Mouse (Mus musculus): Measurements from ENCODE around the gene Mbd5. TPM values are rescaled to one million over a fixed set of nuclear protein-coding genes. Genes with fewer than 3 reads are reported as not detected.

Mbd5 gene
- polyA plus RNA-seq, 1 experiment from 2014 or later: 5.4 TPM

DNA sequence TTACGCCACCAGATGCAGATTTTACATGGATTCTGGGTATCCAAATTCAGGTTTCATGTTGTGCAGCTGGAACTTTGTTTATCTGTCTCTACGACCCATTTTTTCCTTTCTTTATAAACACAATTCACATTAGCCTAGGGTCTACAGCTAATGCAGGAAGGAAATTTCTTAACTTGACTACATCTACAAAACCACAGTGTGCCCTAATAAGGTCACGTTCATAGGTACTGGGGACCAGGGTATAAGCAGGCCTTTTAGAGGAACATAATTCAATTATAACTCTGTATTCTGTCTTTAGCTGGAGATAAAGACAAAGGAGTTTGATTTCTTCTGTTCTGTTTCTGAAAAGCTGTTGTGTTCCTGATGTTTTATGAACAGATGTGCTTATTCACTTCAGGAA is 172.3 kb downstream of the Mbd5 start:
- TF ChIP-seq CTCF (IDR thresholded peaks at IDR 0.05; ENCODE audit: low read depth): no peak
- TF ChIP-seq EP300 (IDR thresholded peaks at IDR 0.05; ENCODE audit: low read depth): no peak
- Histone ChIP-seq H3K4me2 (ENCODE audit: low read depth, low read length) (no peak overlapping the region), H3K4me3 (ENCODE audit: low read depth, low read length) (no peak overlapping the region), H3K27me3 (ENCODE audit: insufficient read depth, low read length) (no peaks in the 10 kb centered on the region), H3K4me1 (ENCODE audit: insufficient read depth) (no peaks in the 10 kb centered on the region), H3K36me3 (replicated peaks; ENCODE audit: insufficient read depth, low read length) (peaks cover 4% of the 10 kb centered on the region), H3K27ac (ENCODE audit: low read depth) (no peak overlapping the region), H3K9ac (replicated peaks) (no peak overlapping the region), H3K9me3 (ENCODE audit: low read length) (no peaks in the 10 kb centered on the region)
- WGBS (ENCODE audit: insufficient replicate concordance): 76% methylated on average over 3 of the region's 3 CpGs
- ATAC-seq: no peak
- no peak for DNase-seq

DNA sequence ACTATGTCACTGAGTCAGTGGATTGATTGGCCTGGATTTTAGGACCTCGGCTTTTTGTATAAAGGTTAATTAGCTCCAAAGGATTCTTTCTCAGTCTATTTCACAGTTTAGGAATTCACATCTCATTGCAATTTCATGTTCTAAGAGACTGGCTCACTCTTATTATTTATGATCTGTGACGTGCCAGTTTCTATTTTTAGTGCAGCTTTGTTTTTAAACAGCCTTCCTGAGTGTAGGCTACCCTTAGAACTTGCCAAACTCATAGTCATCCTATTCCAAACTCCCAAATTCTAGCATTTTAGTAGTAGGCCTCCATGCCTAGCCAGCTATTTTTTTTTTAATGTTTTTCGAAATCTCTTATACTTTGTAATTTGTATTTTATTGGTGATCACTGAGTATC is 192.9 kb downstream of the Mbd5 start:
- DNase-seq: no peak
- WGBS (ENCODE audit: insufficient replicate concordance): 77% methylated on average over 3 of the region's 3 CpGs
- no peaks in the 10 kb centered on the region for H3K4me1 ChIP-seq (ENCODE audit: insufficient read depth)
- TF ChIP-seq CTCF (IDR thresholded peaks at IDR 0.05; ENCODE audit: low read depth) (no peak), EP300 (IDR thresholded peaks at IDR 0.05; ENCODE audit: low read depth) (no peak)
- H3K9ac ChIP-seq (replicated peaks): no peak overlapping the region
- no peak for ATAC-seq
- no peaks in the 10 kb centered on the region for H3K9me3 ChIP-seq (ENCODE audit: low read length)
- H3K4me2 ChIP-seq (ENCODE audit: low read depth, low read length): no peak overlapping the region
- H3K27ac ChIP-seq (ENCODE audit: low read depth): no peak overlapping the region
- no peaks in the 10 kb centered on the region for H3K27me3 ChIP-seq (ENCODE audit: insufficient read depth, low read length)
- H3K4me3 ChIP-seq (ENCODE audit: low read depth, low read length): no peak overlapping the region
- H3K36me3 ChIP-seq (replicated peaks; ENCODE audit: insufficient read depth, low read length): no peaks in the 10 kb centered on the region

DNA sequence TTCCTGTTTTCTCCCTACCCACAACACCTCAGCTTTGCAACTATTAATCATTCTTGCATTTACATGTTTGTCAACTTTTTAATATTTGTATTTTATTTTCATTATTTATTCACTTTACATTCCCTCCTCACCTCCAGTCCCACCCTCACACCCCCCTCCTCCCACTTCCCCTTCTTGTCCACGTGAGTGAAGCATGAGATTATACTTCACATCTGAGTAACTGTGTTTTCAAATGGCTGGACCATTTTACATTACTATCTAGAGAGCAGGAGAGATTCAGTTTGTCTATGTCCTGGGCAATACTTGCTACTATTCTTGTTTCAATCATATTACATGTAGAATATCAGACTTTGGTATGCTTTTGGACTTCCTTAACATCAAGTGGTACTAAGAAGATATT is 204.3 kb downstream of the Mbd5 start:
- Histone ChIP-seq H3K4me2 (ENCODE audit: low read depth, low read length) (no peak overlapping the region), H3K4me3 (ENCODE audit: low read depth, low read length) (no peak overlapping the region), H3K27me3 (ENCODE audit: insufficient read depth, low read length) (no peaks in the 10 kb centered on the region), H3K27ac (ENCODE audit: low read depth) (no peak overlapping the region), H3K4me1 (ENCODE audit: insufficient read depth) (no peaks in the 10 kb centered on the region), H3K9ac (replicated peaks) (no peak overlapping the region), H3K9me3 (ENCODE audit: low read length) (no peaks in the 10 kb centered on the region), H3K36me3 (replicated peaks; ENCODE audit: insufficient read depth, low read length) (peaks cover 3% of the 10 kb centered on the region; the same call in 1 of the 2 replicates)
- ATAC-seq (no peak), DNase-seq (no peak)
- WGBS (ENCODE audit: insufficient replicate concordance): 42% methylated on average over 1 of the region's 1 CpGs
- TF ChIP-seq EP300 (IDR thresholded peaks at IDR 0.05; ENCODE audit: low read depth): no peak

DNA sequence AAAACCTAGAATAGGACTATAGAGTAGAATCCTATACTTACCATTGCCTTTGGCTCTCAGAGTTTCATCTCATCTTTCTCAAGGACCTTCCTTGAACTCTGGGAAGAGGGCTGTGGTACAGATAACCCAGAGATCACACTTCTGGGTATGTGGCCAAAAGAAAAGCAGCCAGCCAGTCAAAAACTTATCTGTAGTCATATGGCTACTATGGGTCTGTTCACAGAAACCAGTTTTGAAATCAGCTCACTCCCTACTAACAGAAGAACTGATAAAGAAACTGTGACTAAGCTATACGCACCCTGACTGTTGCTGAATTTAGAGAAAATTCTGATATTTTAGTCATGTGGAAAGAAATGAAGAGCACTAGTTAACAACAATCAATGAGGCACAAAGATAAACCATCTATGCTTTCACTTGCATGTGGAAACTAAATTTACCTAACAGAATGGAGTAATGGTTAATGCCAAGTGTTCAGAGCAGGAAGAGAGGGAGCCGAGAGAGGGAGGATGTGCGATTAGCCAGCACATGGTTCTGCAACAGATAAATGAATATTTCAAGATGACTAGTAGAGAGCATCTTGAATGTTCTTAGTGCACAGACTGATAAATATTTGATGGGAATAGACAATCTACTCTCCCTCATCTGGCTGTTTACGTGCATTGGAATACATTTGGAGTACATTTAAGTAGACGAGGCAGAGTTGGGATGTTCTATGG is 211.1 kb downstream of the Mbd5 start:
- no peak for DNase-seq
- H3K4me1 ChIP-seq (ENCODE audit: insufficient read depth): no peaks in the 10 kb centered on the region
- no peaks in the 10 kb centered on the region for H3K27me3 ChIP-seq (ENCODE audit: insufficient read depth, low read length)
- no peak for ATAC-seq
- H3K27ac ChIP-seq (ENCODE audit: low read depth): no peak overlapping the region
- peaks cover 6% of the 10 kb centered on the region; the same call in 1 of the 2 replicates for H3K36me3 ChIP-seq (replicated peaks; ENCODE audit: insufficient read depth, low read length)
- no peak overlapping the region for H3K9ac ChIP-seq (replicated peaks)
- peak overlapping the region; percentile 11; the same call in 1 of the 2 replicates for H3K4me2 ChIP-seq (ENCODE audit: low read depth, low read length)
- H3K9me3 ChIP-seq (ENCODE audit: low read length): peaks cover 9% of the 10 kb centered on the region; the same call in 1 of the 2 replicates
- TF ChIP-seq CTCF (IDR thresholded peaks at IDR 0.05; ENCODE audit: low read depth): no peak
- 0 out of 2 replicates have a peak, but pooled peaks have one; percentile 19 for TF ChIP-seq EP300 (IDR thresholded peaks at IDR 0.05; ENCODE audit: low read depth)
- no peak overlapping the region for H3K4me3 ChIP-seq (ENCODE audit: low read depth, low read length)
- WGBS (ENCODE audit: insufficient replicate concordance): 63% methylated on average over 5 of the region's 5 CpGs

GRCm38 (mm10) chr2:49169766-49170165 is 220.5 kb downstream of the Mbd5 start:
- Histone ChIP-seq H3K27ac (ENCODE audit: low read depth) (no peak overlapping the region), H3K4me1 (ENCODE audit: insufficient read depth) (no peaks in the 10 kb centered on the region), H3K27me3 (ENCODE audit: insufficient read depth, low read length) (no peaks in the 10 kb centered on the region), H3K4me3 (ENCODE audit: low read depth, low read length) (no peak overlapping the region), H3K4me2 (ENCODE audit: low read depth, low read length) (no peak overlapping the region), H3K9me3 (ENCODE audit: low read length) (no peaks in the 10 kb centered on the region), H3K9ac (replicated peaks) (no peak overlapping the region), H3K36me3 (replicated peaks; ENCODE audit: insufficient read depth, low read length) (no peaks in the 10 kb centered on the region; the same call in 1 of the 2 replicates)
- DNase-seq (no peak), ATAC-seq (no peak)
- 82% methylated on average over 3 of the region's 3 CpGs for WGBS (ENCODE audit: insufficient replicate concordance)
- TF ChIP-seq EP300 (IDR thresholded peaks at IDR 0.05; ENCODE audit: low read depth) (no peak), CTCF (IDR thresholded peaks at IDR 0.05; ENCODE audit: low read depth) (no peak)

DNA sequence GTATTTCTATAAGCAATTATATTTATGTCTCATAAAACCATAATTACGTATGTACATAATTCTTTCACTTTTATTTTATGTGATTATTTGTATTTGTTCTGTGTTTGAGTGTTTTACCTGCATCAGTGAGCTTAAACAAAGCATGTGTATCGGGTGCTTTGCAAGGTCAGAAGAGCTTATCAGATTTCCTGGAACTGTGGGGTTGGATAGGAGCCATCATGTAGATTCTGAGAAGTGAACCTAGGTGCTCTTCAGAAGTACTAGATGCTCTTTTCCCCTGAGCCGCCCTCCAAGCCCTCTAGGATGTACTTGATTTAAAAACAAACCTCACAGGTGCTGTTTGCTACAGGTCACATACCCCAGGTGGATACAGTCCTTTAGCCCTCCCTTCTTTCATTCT is 227.7 kb downstream of the Mbd5 start:
- Histone ChIP-seq H3K9me3 (ENCODE audit: low read length) (no peaks in the 10 kb centered on the region), H3K4me3 (ENCODE audit: low read depth, low read length) (no peak overlapping the region), H3K27me3 (ENCODE audit: insufficient read depth, low read length) (no peaks in the 10 kb centered on the region), H3K4me2 (ENCODE audit: low read depth, low read length) (no peak overlapping the region), H3K9ac (replicated peaks) (no peak overlapping the region), H3K27ac (ENCODE audit: low read depth) (no peak overlapping the region), H3K36me3 (replicated peaks; ENCODE audit: insufficient read depth, low read length) (no peaks in the 10 kb centered on the region), H3K4me1 (ENCODE audit: insufficient read depth) (no peaks in the 10 kb centered on the region)
- WGBS (ENCODE audit: insufficient replicate concordance): 60% methylated on average over 3 of the region's 3 CpGs
- no peak for ATAC-seq
- DNase-seq: no peak
- TF ChIP-seq CTCF (IDR thresholded peaks at IDR 0.05; ENCODE audit: low read depth) (no peak), EP300 (IDR thresholded peaks at IDR 0.05; ENCODE audit: low read depth) (no peak)

All from liver, postnatal 0 days (tissue).